Mouse (Mus musculus) limb, embryonic 12.5 days (tissue): ENCODE measurements around the gene Fmo5. TPM values are rescaled to one million over a fixed set of nuclear protein-coding genes. Genes with fewer than 3 reads are reported as not detected.

Source experiments
- ATAC-seq: fragments of 200-750 bp; cut with Nextera tagmentation; 2 replicates; pipeline ENCODE4 v1.8.0; 2017; ENCODE audit warnings: low read depth, moderate TSS enrichment; ENCODE audit not compliant: insufficient number of reproducible peaks, insufficient read depth, low FRiP score, low TSS enrichment
- H3K27ac ChIP-seq: fragments of 300-500 bp; sonication (generic); 2 replicates; pipeline ENCODE4 v1.5.1; 2016; ENCODE audit warnings: mild to moderate bottlenecking, moderate library complexity
- H3K27me3 ChIP-seq: fragments of 300-500 bp; sonication (generic); 2 replicates; pipeline ENCODE4 v1.6.1; 2016; ENCODE audit warnings: mild to moderate bottlenecking, moderate library complexity
- H3K36me3 ChIP-seq: fragments of 300-500 bp; sonication (generic); 2 replicates; pipeline ENCODE4 v1.6.1; 2016; ENCODE audit warnings: mild to moderate bottlenecking, moderate library complexity
- H3K4me1 ChIP-seq: fragments of 300-500 bp; sonication (generic); replicated peaks from 2 replicates; pipeline ENCODE4 v1.6.1; 2016
- H3K4me2 ChIP-seq: fragments of 300-500 bp; sonication (generic); 2 replicates; pipeline ENCODE4 v1.6.1; 2016; ENCODE audit warnings: mild to moderate bottlenecking, moderate library complexity
- H3K4me3 ChIP-seq: fragments of 300-500 bp; sonication (generic); replicated peaks from 2 replicates; pipeline ENCODE4 v1.5.1; 2016; ENCODE audit warnings: mild to moderate bottlenecking
- H3K9ac ChIP-seq: fragments of 300-500 bp; sonication (generic); replicated peaks from 2 replicates; pipeline ENCODE4 v1.6.1; 2016; ENCODE audit warnings: mild to moderate bottlenecking, moderate library complexity
- H3K9me3 ChIP-seq: fragments of 300-500 bp; sonication (generic); 2 replicates; pipeline ENCODE4 v1.6.1; 2016; ENCODE audit warnings: mild to moderate bottlenecking, moderate library complexity
- WGBS: fragments of 180-500 bp; shearing (Covaris S2); methylation state at CpG from one replicate; pipeline ENCODE4 v1.1.7; 2016; 5-methylcytosine and 5-hydroxymethylcytosine counted together
- polyA plus RNA-seq: library from polyadenylated mRNA; unstranded; fragments of >200 nt; fragmentation: Nextera tagmentation; extraction: Ambion mirVana; gene quantifications from 2 replicates; pipeline ENCODE4 v1.2.1, GENCODE M21; 2016

The Fmo5 gene
- polyA plus RNA-seq, 1 experiment from 2014 or later, result 1.4 TPM

- H3K9me3 ChIP-seq, result no peaks in the 10 kb centered on the region
- peak; percentile 57; the same call in 1 of the 2 replicates for ATAC-seq
- H3K4me2 ChIP-seq, result peak overlapping the region; percentile 69
- no peak overlapping the region for H3K27ac ChIP-seq
- WGBS, result 1% methylated on average over 28 of the region's 28 CpGs
- peaks cover 19% of the 10 kb centered on the region for H3K4me1 ChIP-seq
- no peaks in the 10 kb centered on the region for H3K36me3 ChIP-seq
- peak overlapping the region; percentile 40 for H3K4me3 ChIP-seq
- peak overlapping the region; percentile 60 for H3K9ac ChIP-seq
- H3K27me3 ChIP-seq, result peaks cover 46% of the 10 kb centered on the region
Observed at GRCm38 (mm10) chr3:97680631-97681320, 52.2 kb downstream of the Fmo5 start.

- Histone ChIP-seq H3K36me3 (no peaks in the 10 kb centered on the region), H3K27ac (no peak overlapping the region), H3K4me3 (peak overlapping the region; percentile 40), H3K27me3 (peaks cover 50% of the 10 kb centered on the region), H3K4me1 (peaks cover 19% of the 10 kb centered on the region), H3K9me3 (no peaks in the 10 kb centered on the region), H3K4me2 (peak overlapping the region; percentile 69), H3K9ac (peak overlapping the region; percentile 60)
- 1% methylated on average over 33 of the region's 33 CpGs for WGBS
- 0 out of 2 replicates have a peak, but pooled peaks have one; percentile 27 for ATAC-seq
Observed at GRCm38 (mm10) chr3:97681321-97682158, 52.9 kb downstream of the Fmo5 start.

- H3K9me3 ChIP-seq, result no peaks in the 10 kb centered on the region
- H3K4me2 ChIP-seq, result peak overlapping the region; percentile 69
- no peaks in the 10 kb centered on the region for H3K36me3 ChIP-seq
- H3K4me3 ChIP-seq, result peak overlapping the region; percentile 40
- no peak overlapping the region for H3K27ac ChIP-seq
- H3K4me1 ChIP-seq, result peaks cover 19% of the 10 kb centered on the region
- peaks cover 52% of the 10 kb centered on the region for H3K27me3 ChIP-seq
- WGBS, result 2% methylated on average over 11 of the region's 11 CpGs
- ATAC-seq, result no peak
- no peak overlapping the region; the same call in 1 of the 2 replicates for H3K9ac ChIP-seq
Observed at GRCm38 (mm10) chr3:97682159-97682502, 53.5 kb downstream of the Fmo5 start.

- no peak for ATAC-seq
- peaks cover 19% of the 10 kb centered on the region for H3K4me1 ChIP-seq
- no peaks in the 10 kb centered on the region for H3K36me3 ChIP-seq
- H3K9ac ChIP-seq, result no peak overlapping the region
- H3K27ac ChIP-seq, result no peak overlapping the region
- peaks cover 52% of the 10 kb centered on the region for H3K27me3 ChIP-seq
- WGBS, result 17% methylated on average over 5 of the region's 5 CpGs
- peak overlapping the region; percentile 69 for H3K4me2 ChIP-seq
- H3K9me3 ChIP-seq, result no peaks in the 10 kb centered on the region
- peak overlapping the region; percentile 40; the same call in 1 of the 2 replicates for H3K4me3 ChIP-seq
Observed at GRCm38 (mm10) chr3:97682576-97682975, 54.0 kb downstream of the Fmo5 start.

GRCm38 (mm10) chr3:97683560-97684195 lies 55.1 kb downstream of the Fmo5 start:
- H3K27ac ChIP-seq, result no peak overlapping the region
- ATAC-seq, result no peak
- 8% methylated on average over 16 of the region's 16 CpGs for WGBS
- H3K4me2 ChIP-seq, result peak overlapping the region; percentile 33
- peaks cover 19% of the 10 kb centered on the region for H3K4me1 ChIP-seq
- H3K9me3 ChIP-seq, result no peaks in the 10 kb centered on the region
- H3K27me3 ChIP-seq, result peaks cover 52% of the 10 kb centered on the region
- no peak overlapping the region for H3K9ac ChIP-seq
- H3K4me3 ChIP-seq, result no peak overlapping the region
- no peaks in the 10 kb centered on the region for H3K36me3 ChIP-seq

- no peaks in the 10 kb centered on the region for H3K36me3 ChIP-seq
- H3K4me3 ChIP-seq, result no peak overlapping the region
- ATAC-seq, result no peak
- peaks cover 27% of the 10 kb centered on the region for H3K4me1 ChIP-seq
- no peak overlapping the region for H3K4me2 ChIP-seq
- WGBS, result 85% methylated on average over 4 of the region's 4 CpGs
- peaks cover 34% of the 10 kb centered on the region for H3K27me3 ChIP-seq
- H3K27ac ChIP-seq, result no peak overlapping the region
- no peaks in the 10 kb centered on the region for H3K9me3 ChIP-seq
- no peak overlapping the region for H3K9ac ChIP-seq
Observed at GRCm38 (mm10) chr3:97686372-97687117, 57.9 kb downstream of the Fmo5 start.

GRCm38 (mm10) chr3:97689289-97689688 lies 60.7 kb downstream of the Fmo5 start:
- Histone ChIP-seq H3K4me2 (no peak overlapping the region), H3K4me3 (no peak overlapping the region), H3K27me3 (peaks cover 15% of the 10 kb centered on the region), H3K9ac (no peak overlapping the region), H3K27ac (no peak overlapping the region), H3K9me3 (no peaks in the 10 kb centered on the region), H3K4me1 (peaks cover 11% of the 10 kb centered on the region), H3K36me3 (no peaks in the 10 kb centered on the region)
- 66% methylated on average over 2 of the region's 2 CpGs for WGBS
- no peak for ATAC-seq

- H3K4me3 ChIP-seq, result no peak overlapping the region
- peaks cover 10% of the 10 kb centered on the region for H3K4me1 ChIP-seq
- H3K36me3 ChIP-seq, result no peaks in the 10 kb centered on the region
- ATAC-seq, result no peak
- peaks cover 6% of the 10 kb centered on the region; the same call in 1 of the 2 replicates for H3K27me3 ChIP-seq
- H3K4me2 ChIP-seq, result no peak overlapping the region
- 52% methylated on average over 7 of the region's 7 CpGs for WGBS
- no peak overlapping the region for H3K9ac ChIP-seq
- no peak overlapping the region for H3K27ac ChIP-seq
- no peaks in the 10 kb centered on the region for H3K9me3 ChIP-seq
Observed at GRCm38 (mm10) chr3:97690590-97690989, 62.0 kb downstream of the Fmo5 start.

- Histone ChIP-seq H3K36me3 (no peaks in the 10 kb centered on the region), H3K4me2 (no peak overlapping the region), H3K9me3 (no peaks in the 10 kb centered on the region), H3K9ac (no peak overlapping the region), H3K27me3 (peaks cover 2% of the 10 kb centered on the region; the same call in 1 of the 2 replicates), H3K4me1 (peaks cover 10% of the 10 kb centered on the region), H3K4me3 (no peak overlapping the region), H3K27ac (no peak overlapping the region)
- no peak for ATAC-seq
- 76% methylated on average over 12 of the region's 12 CpGs for WGBS
Observed at GRCm38 (mm10) chr3:97691443-97692017, 62.9 kb downstream of the Fmo5 start.

- 89% methylated on average over 6 of the region's 6 CpGs for WGBS
- H3K9ac ChIP-seq, result no peak overlapping the region
- no peak overlapping the region for H3K27ac ChIP-seq
- H3K36me3 ChIP-seq, result no peaks in the 10 kb centered on the region
- H3K4me1 ChIP-seq, result peaks cover 10% of the 10 kb centered on the region
- H3K4me2 ChIP-seq, result no peak overlapping the region
- ATAC-seq, result no peak
- H3K27me3 ChIP-seq, result no peaks in the 10 kb centered on the region
- no peaks in the 10 kb centered on the region for H3K9me3 ChIP-seq
- H3K4me3 ChIP-seq, result no peak overlapping the region
Observed at GRCm38 (mm10) chr3:97693806-97694205, 65.2 kb downstream of the Fmo5 start.
